Mouse (Mus musculus): Measurements from ENCODE around the gene A930004D18Rik. TPM values are rescaled to one million over a fixed set of nuclear protein-coding genes. Genes with fewer than 3 reads are reported as not detected.

The A930004D18Rik gene
- polyA plus RNA-seq, 1 experiment from 2014 or later, result 10.2 TPM

GRCm38 (mm10) chr2:18059891-18060290, 22.4 kb upstream of the A930004D18Rik start:
- ChIA-PET POLR2A (interaction anchor here (0.8 to 4.4 kb wide), 4 partner anchors 11 to 937 kb away, joined by 4 to 41 read pairs (median 6); partner anchors contain the start of gene Skida1), CTCF (interaction anchor here (1.5 to 4.3 kb wide), 5 partner anchors 10 to 32 kb away, joined by 3 to 18 read pairs (median 4); partner anchors contain the start of genes A930004D18Rik and Skida1)
- in situ Hi-C loops (cut with MboI; ENCODE audit: low pct_unique_long_range_greater_than_20kb), result loop anchor here (10.0 kb wide), 2 partner anchors 615 to 705 kb away; partner anchors contain the start of genes Bmi1 and Commd3
- H3K27me3 ChIP-seq, result no peaks in the 10 kb centered on the region
- no peak for TF ChIP-seq CTCF (IDR thresholded peaks at IDR 0.05)
- DNase-seq (ENCODE audit: low read depth, low spot score), result no peak
- no peak for ATAC-seq

- POLR2A ChIA-PET, result interaction anchor here (0.6 to 4.4 kb wide), 4 partner anchors 10 to 30 kb away, joined by 3 to 41 read pairs (median 5); partner anchors contain the start of gene Skida1
- in situ Hi-C loops (cut with MboI; ENCODE audit: low pct_unique_long_range_greater_than_20kb), result loop anchor here (10.0 kb wide), 2 partner anchors 616 to 706 kb away; partner anchors contain the start of genes Bmi1 and Commd3
- DNase-seq (ENCODE audit: low read depth, low spot score) (no peak), ATAC-seq (no peak)
- no peak for TF ChIP-seq CTCF (IDR thresholded peaks at IDR 0.05)
- no peaks in the 10 kb centered on the region for H3K27me3 ChIP-seq
- CTCF ChIA-PET, result interaction anchor here (1.6 to 4.3 kb wide), 3 partner anchors 10 to 31 kb away, joined by 4 to 18 read pairs (median 13); partner anchors contain the start of gene Skida1
These were observed 21.5 kb upstream of the A930004D18Rik start for GRCm38 (mm10) chr2:18059063-18059462.

- in situ Hi-C loops (cut with MboI; ENCODE audit: low pct_unique_long_range_greater_than_20kb), result loop anchor here (10.0 kb wide), 2 partner anchors 617 to 707 kb away; partner anchors contain the start of genes Bmi1 and Commd3
- POLR2A ChIA-PET, result interaction anchor here (0.6 to 4.4 kb wide), 6 partner anchors 10 to 708 kb away, joined by 4 to 41 read pairs (median 8); partner anchors contain the start of gene Skida1
- CTCF ChIA-PET, result interaction anchor here (1.1 to 4.3 kb wide), 2 partner anchors 12 to 30 kb away, joined by 3 to 18 read pairs; no protein-coding TSS in a partner anchor
- ATAC-seq (no peak), DNase-seq (ENCODE audit: low read depth, low spot score) (no peak)
- no peak for TF ChIP-seq CTCF (IDR thresholded peaks at IDR 0.05)
- no peaks in the 10 kb centered on the region for H3K27me3 ChIP-seq
These were observed 20.7 kb upstream of the A930004D18Rik start for GRCm38 (mm10) chr2:18058146-18058708.

- ATAC-seq, result no peak
- POLR2A ChIA-PET, result interaction anchor here (1.1 to 4.4 kb wide), 5 partner anchors 9 to 708 kb away, joined by 3 to 41 read pairs (median 10); partner anchors contain the start of gene Skida1
- CTCF ChIA-PET, result interaction anchor here (1.1 to 4.3 kb wide), 2 partner anchors 11 to 29 kb away, joined by 3 to 18 read pairs; no protein-coding TSS in a partner anchor
- TF ChIP-seq CTCF (IDR thresholded peaks at IDR 0.05), result no peak
- in situ Hi-C loops (cut with MboI; ENCODE audit: low pct_unique_long_range_greater_than_20kb), result loop anchor here (10.0 kb wide), 2 partner anchors 617 to 707 kb away; partner anchors contain the start of genes Bmi1 and Commd3
- no peak for DNase-seq (ENCODE audit: low read depth, low spot score)
- H3K27me3 ChIP-seq, result no peaks in the 10 kb centered on the region
These were observed 20.0 kb upstream of the A930004D18Rik start for GRCm38 (mm10) chr2:18057336-18058145.

- in situ Hi-C loops (cut with MboI; ENCODE audit: low pct_unique_long_range_greater_than_20kb), result loop anchor here (10.0 kb wide), 2 partner anchors 618 to 708 kb away; partner anchors contain the start of genes Bmi1 and Commd3
- POLR2A ChIA-PET, result interaction anchor here (1.1 to 4.4 kb wide), 5 partner anchors 8 to 709 kb away, joined by 3 to 41 read pairs (median 10); partner anchors contain the start of gene Skida1
- TF ChIP-seq CTCF (IDR thresholded peaks at IDR 0.05), result no peak
- ATAC-seq, result peak; percentile 97
- CTCF ChIA-PET, result interaction anchor here (1.1 kb wide), 1 partner anchor 28 kb away, joined by 3 read pairs; no protein-coding TSS in a partner anchor
- H3K27me3 ChIP-seq, result no peaks in the 10 kb centered on the region
- DNase-seq (ENCODE audit: low read depth, low spot score), result no peak
These were observed 19.3 kb upstream of the A930004D18Rik start for GRCm38 (mm10) chr2:18056786-18057255.

GRCm38 (mm10) chr2:18055929-18056785, 18.6 kb upstream of the A930004D18Rik start:
- no peak for TF ChIP-seq CTCF (IDR thresholded peaks at IDR 0.05)
- in situ Hi-C loops (cut with MboI; ENCODE audit: low pct_unique_long_range_greater_than_20kb), result loop anchor here (10.0 kb wide), 2 partner anchors 619 to 709 kb away; partner anchors contain the start of genes Bmi1 and Commd3

GRCm38 (mm10) chr2:18055016-18055928, 17.7 kb upstream of the A930004D18Rik start, which contains the start of gene Mllt10:
TSS of gene Mllt10 (plus strand) at chr2:18055237.
- ChIA-PET POLR2A (interaction anchor here (2.6 kb wide), 1 partner anchor 26 kb away, joined by 18 read pairs; no protein-coding TSS in a partner anchor), CTCF (no interaction called here)
- in situ Hi-C loops (cut with MboI; ENCODE audit: low pct_unique_long_range_greater_than_20kb), result loop anchor here (10.0 kb wide), 2 partner anchors 620 to 710 kb away; partner anchors contain the start of genes Bmi1 and Commd3
- DNase-seq (ENCODE audit: low read depth, low spot score), result no peak
- H3K27me3 ChIP-seq, result no peaks in the 10 kb centered on the region
- TF ChIP-seq CTCF (IDR thresholded peaks at IDR 0.05), result no peak
- ATAC-seq, result no peak

More at GRCm38 (mm10) chr2:18055929-18056785, 18.6 kb upstream of the A930004D18Rik start:
- no peaks in the 10 kb centered on the region for H3K27me3 ChIP-seq
- DNase-seq (ENCODE audit: low read depth, low spot score) (no peak), ATAC-seq (peak; percentile 74)
- ChIA-PET CTCF (no interaction called here), POLR2A (interaction anchor here (1.9 to 4.4 kb wide), 3 partner anchors 10 to 710 kb away, joined by 6 to 41 read pairs (median 18); no protein-coding TSS in a partner anchor)

Measured in Patski (cell line).